Mouse (Mus musculus): ENCODE measurements around the gene Erich6b. TPM values are rescaled to one million over a fixed set of nuclear protein-coding genes. Genes with fewer than 3 reads are reported as not detected.

The Erich6b gene
- polyA plus RNA-seq, 1 experiment from 2014 or later = not detected

DNA sequence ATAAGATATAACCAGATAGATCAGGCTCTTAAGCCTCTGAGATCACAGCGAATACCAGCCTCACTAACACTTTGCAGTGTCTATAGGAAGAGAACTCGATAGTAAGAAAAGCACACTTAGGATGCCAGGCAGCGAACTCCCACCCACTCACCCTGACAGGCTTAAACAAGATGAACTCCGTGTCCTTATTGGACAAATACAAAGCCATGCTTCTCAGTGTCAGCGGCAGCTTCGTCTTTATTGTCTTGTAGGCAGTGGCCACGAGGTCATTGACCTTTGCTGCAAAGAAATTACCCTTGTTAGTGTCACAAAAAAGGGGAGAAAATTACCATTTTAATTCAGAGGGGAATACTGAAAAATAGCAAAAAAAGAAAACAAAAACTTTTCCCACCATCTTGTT lies 65.7 kb downstream of the Erich6b start:
- no peaks in the 10 kb centered on the region for H3K27me3 ChIP-seq (replicated peaks)
- H3K9me3 ChIP-seq (replicated peaks) = no peaks in the 10 kb centered on the region
- no peak overlapping the region for H3K9ac ChIP-seq
- ATAC-seq (ENCODE audit: insufficient number of reproducible peaks, low FRiP score) = no peak
- H3K4me2 ChIP-seq = no peak overlapping the region
- H3K36me3 ChIP-seq = peaks cover 81% of the 10 kb centered on the region
- H3K27ac ChIP-seq (ENCODE audit: poor library complexity, severe bottlenecking) = no peak overlapping the region
- 83% methylated on average over 7 of the region's 7 CpGs for WGBS
- H3K4me1 ChIP-seq (replicated peaks) = no peaks in the 10 kb centered on the region
- H3K4me3 ChIP-seq = no peak overlapping the region

DNA sequence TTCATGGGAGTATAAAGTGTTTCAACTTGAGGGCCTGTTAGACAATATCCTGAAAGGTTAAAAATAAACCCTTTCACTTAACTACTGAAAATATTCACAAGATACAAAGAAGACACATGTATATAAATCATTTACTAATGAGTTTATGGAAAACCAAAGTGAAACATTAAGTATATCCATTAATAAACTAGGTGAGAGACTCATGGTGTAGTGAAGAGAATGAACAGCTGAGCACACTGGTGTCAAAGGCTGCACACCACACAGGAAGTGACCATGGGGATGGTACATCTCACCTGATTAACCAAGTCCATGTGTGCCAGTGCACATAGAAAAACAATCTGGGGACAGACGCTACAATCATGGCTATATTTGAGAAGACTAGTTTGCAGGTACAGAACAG lies 66.9 kb downstream of the Erich6b start:
- H3K9me3 ChIP-seq (replicated peaks) = no peaks in the 10 kb centered on the region
- H3K27ac ChIP-seq (ENCODE audit: poor library complexity, severe bottlenecking) = no peak overlapping the region
- peaks cover 78% of the 10 kb centered on the region for H3K36me3 ChIP-seq
- H3K4me2 ChIP-seq = no peak overlapping the region
- H3K9ac ChIP-seq = no peak overlapping the region
- WGBS = 88% methylated on average over 1 of the region's 1 CpGs
- H3K4me1 ChIP-seq (replicated peaks) = no peaks in the 10 kb centered on the region
- no peak for ATAC-seq (ENCODE audit: insufficient number of reproducible peaks, low FRiP score)
- H3K4me3 ChIP-seq = no peak overlapping the region
- no peaks in the 10 kb centered on the region for H3K27me3 ChIP-seq (replicated peaks)

DNA sequence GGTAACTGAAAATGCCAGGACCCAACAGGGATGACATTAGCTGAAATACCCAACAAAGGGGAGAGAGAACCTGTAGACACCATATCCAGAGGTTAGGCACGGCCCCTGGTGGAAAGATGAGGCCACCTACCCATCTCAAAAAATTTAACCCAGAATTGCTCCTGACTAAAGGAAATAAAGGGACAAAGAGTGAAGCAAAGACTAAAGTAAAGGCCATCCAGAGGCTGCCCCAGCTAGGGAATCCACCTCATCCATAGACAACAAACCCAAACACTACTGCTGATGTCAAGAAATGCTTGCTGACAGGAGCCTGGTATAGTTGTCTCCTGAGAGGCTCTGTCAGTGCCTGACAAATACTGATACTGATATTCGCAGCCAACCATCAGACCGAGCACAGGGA lies 69.7 kb downstream of the Erich6b start:
- Histone ChIP-seq H3K4me3 (no peak overlapping the region), H3K27ac (ENCODE audit: poor library complexity, severe bottlenecking) (no peak overlapping the region), H3K36me3 (peaks cover 79% of the 10 kb centered on the region), H3K4me1 (replicated peaks) (no peaks in the 10 kb centered on the region), H3K4me2 (no peak overlapping the region), H3K9ac (no peak overlapping the region), H3K9me3 (replicated peaks) (no peaks in the 10 kb centered on the region), H3K27me3 (replicated peaks) (no peaks in the 10 kb centered on the region)
- ATAC-seq (ENCODE audit: insufficient number of reproducible peaks, low FRiP score) = no peak
- WGBS = 92% methylated on average over 3 of the region's 3 CpGs

DNA sequence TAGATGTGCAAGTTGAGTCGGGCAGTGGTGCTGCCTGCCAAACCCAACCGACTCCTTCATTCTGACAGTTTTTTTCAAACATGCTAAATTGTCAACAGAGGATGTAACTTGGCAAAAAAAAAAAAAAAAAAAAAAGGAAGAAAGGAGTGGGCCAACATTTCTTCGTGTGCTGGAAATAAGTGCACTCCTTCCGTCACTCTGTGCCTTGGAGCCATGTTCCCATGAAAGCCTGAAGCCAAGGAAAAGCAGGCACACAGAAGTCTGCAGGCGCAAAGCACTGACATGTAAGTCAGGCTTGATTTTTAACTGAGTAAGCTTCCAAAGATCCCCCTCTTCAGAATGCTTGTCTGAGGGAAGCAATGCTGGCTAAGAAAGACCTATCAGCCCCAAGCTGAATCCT lies 70.6 kb downstream of the Erich6b start:
- no peak overlapping the region for H3K27ac ChIP-seq (ENCODE audit: poor library complexity, severe bottlenecking)
- no peak overlapping the region for H3K4me3 ChIP-seq
- H3K27me3 ChIP-seq (replicated peaks) = no peaks in the 10 kb centered on the region
- H3K4me1 ChIP-seq (replicated peaks) = no peaks in the 10 kb centered on the region
- H3K9ac ChIP-seq = no peak overlapping the region
- H3K9me3 ChIP-seq (replicated peaks) = no peaks in the 10 kb centered on the region
- H3K4me2 ChIP-seq = no peak overlapping the region
- ATAC-seq (ENCODE audit: insufficient number of reproducible peaks, low FRiP score) = no peak
- WGBS = 80% methylated on average over 5 of the region's 5 CpGs
- H3K36me3 ChIP-seq = peaks cover 82% of the 10 kb centered on the region

DNA sequence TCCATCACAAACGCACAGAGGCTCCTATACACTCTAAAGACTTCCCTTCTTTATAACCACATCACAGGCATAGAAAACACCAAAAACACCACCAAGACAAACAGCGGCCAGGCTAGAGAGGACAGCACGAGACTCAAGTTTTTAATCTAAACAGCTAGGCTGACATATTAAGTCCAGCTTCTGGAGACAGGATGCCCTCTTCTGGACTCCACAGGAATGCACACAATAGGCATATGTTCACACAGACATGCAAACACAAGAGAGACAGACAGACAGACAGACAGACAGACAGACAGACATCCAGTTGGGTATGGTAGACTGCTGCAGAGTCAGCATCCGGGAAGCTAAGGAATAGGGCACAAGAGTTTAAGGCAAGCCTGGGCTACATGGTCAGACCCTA lies 71.6 kb downstream of the Erich6b start:
- Histone ChIP-seq H3K9me3 (replicated peaks) (no peaks in the 10 kb centered on the region), H3K9ac (no peak overlapping the region), H3K4me1 (replicated peaks) (no peaks in the 10 kb centered on the region), H3K36me3 (peaks cover 85% of the 10 kb centered on the region), H3K4me3 (no peak overlapping the region), H3K4me2 (no peak overlapping the region), H3K27me3 (replicated peaks) (no peaks in the 10 kb centered on the region), H3K27ac (ENCODE audit: poor library complexity, severe bottlenecking) (no peak overlapping the region)
- ATAC-seq (ENCODE audit: insufficient number of reproducible peaks, low FRiP score) = no peak
- WGBS = 84% methylated on average over 4 of the region's 4 CpGs

DNA sequence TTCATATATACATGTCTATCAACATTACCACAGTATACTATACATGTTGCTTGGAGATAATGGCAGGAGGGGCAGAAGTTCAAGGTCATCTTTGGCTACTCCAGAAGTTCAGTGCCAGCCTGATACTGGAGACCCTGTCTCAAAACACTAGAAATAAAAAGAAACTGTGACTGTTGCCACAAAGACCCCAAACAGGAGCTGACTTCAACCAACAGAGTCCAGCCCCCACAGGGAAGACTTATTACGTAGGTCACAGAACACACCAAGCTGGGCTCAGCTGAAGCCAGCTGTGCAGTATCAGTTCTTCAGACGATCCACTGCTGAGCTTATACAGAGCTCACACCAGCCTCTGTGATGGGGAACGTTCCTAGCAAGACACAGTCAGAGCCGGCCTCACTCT lies 74.4 kb downstream of the Erich6b start:
- Histone ChIP-seq H3K27ac (ENCODE audit: poor library complexity, severe bottlenecking) (no peak overlapping the region), H3K9ac (no peak overlapping the region), H3K4me1 (replicated peaks) (no peaks in the 10 kb centered on the region), H3K36me3 (peaks cover 82% of the 10 kb centered on the region), H3K27me3 (replicated peaks) (no peaks in the 10 kb centered on the region), H3K4me3 (no peak overlapping the region), H3K9me3 (replicated peaks) (no peaks in the 10 kb centered on the region), H3K4me2 (no peak overlapping the region)
- WGBS = 90% methylated on average over 4 of the region's 4 CpGs
- ATAC-seq (ENCODE audit: insufficient number of reproducible peaks, low FRiP score) = no peak

Other genes starting within 250 kb of the Erich6b start
- 0.05 TPM in 1 of 2 replicates, not detected in the other for gene Siah3, start 186.3 kb upstream of the Erich6b start, polyA plus RNA-seq (2016; fragmentation: Nextera tagmentation; extraction: Ambion mirVana)
- gene Spert, start 49.1 kb upstream of the Erich6b start, polyA plus RNA-seq (2016; fragmentation: Nextera tagmentation; extraction: Ambion mirVana) = not detected in 2 replicates
- 18.0 TPM in 2 replicates for gene Cog3, start 112.3 kb downstream of the Erich6b start, polyA plus RNA-seq (2016; fragmentation: Nextera tagmentation; extraction: Ambion mirVana)
- 5.5 and 6.0 TPM in 2 replicates for gene Slc25a30, start 144.8 kb downstream of the Erich6b start, polyA plus RNA-seq (2016; fragmentation: Nextera tagmentation; extraction: Ambion mirVana)
- 921 and 928 TPM in 2 replicates for gene Tpt1, start 202.8 kb downstream of the Erich6b start, polyA plus RNA-seq (2016; fragmentation: Nextera tagmentation; extraction: Ambion mirVana)